Mouse (Mus musculus) spleen, postnatal 36 days (tissue): ENCODE data around the gene Slc17a7.
"Not testable (repeated sequence)": the region's sequence is repeated elsewhere in the genome, so short reads cannot be mapped to it uniquely, and the experiment has no call there.

Source experiments
- DNase-seq, 2 experiments: peaks; one replicate each; pipeline ENCODE4 v3.0.0; 2022; ENCODE audit warnings: low spot score in 2 of 2, mixed read lengths in 1 of 2

Slc17a7 gene

GRCm38 (mm10) chr7:45154096-45154992, 9.4 kb upstream of the Slc17a7 start, which contains the start of the genes Pih1d1 and Aldh16a1:
TSS of gene Pih1d1 (plus strand) at chr7:45154303.
TSS of gene Aldh16a1 (minus strand) at chr7:45154584.
- DNase-seq: peak; percentile 95 to 97

GRCm38 (mm10) chr7:45154993-45155514, 8.7 kb upstream of the Slc17a7 start:
- DNase-seq: peak; percentile 32 to 44

- no peak for DNase-seq
These were observed 8.2 kb upstream of the Slc17a7 start for GRCm38 (mm10) chr7:45155590-45155989.

- no peak for DNase-seq
These were observed 7.5 kb upstream of the Slc17a7 start for GRCm38 (mm10) chr7:45156206-45156605.

- no peak for DNase-seq
These were observed 6.3 kb upstream of the Slc17a7 start for GRCm38 (mm10) chr7:45157459-45157858.

- DNase-seq: no peak
These were observed 4.8 kb upstream of the Slc17a7 start for GRCm38 (mm10) chr7:45158991-45159390.

- no peak for DNase-seq
These were observed 3.4 kb upstream of the Slc17a7 start for GRCm38 (mm10) chr7:45160316-45160800.

GRCm38 (mm10) chr7:45160866-45161265, 2.9 kb upstream of the Slc17a7 start:
- DNase-seq: no peak

GRCm38 (mm10) chr7:45161612-45162473, 1.9 kb upstream of the Slc17a7 start:
- DNase-seq: peak; percentile 84

- no peak for DNase-seq
These were observed 1.2 kb upstream of the Slc17a7 start for GRCm38 (mm10) chr7:45162551-45162950.

GRCm38 (mm10) chr7:45162996-45163615, 643 bp upstream of the Slc17a7 start:
- no peak for DNase-seq

GRCm38 (mm10) chr7:45164833-45165232, 1.1 kb downstream of the Slc17a7 start:
- no peak for DNase-seq

GRCm38 (mm10) chr7:45165701-45166100, 2.0 kb downstream of the Slc17a7 start:
- DNase-seq: no peak

- no peak for DNase-seq
These were observed 3.2 kb downstream of the Slc17a7 start for GRCm38 (mm10) chr7:45166950-45167401.

GRCm38 (mm10) chr7:45167761-45168445, 4.2 kb downstream of the Slc17a7 start:
- no peak for DNase-seq

GRCm38 (mm10) chr7:45168656-45169055, 4.9 kb downstream of the Slc17a7 start:
- DNase-seq: no peak

GRCm38 (mm10) chr7:45169495-45169894, 5.7 kb downstream of the Slc17a7 start:
- DNase-seq: no peak

- no peak for DNase-seq
These were observed 9.2 kb downstream of the Slc17a7 start for GRCm38 (mm10) chr7:45172974-45173373.

- not testable (repeated sequence) for DNase-seq
These were observed 10.0 kb downstream of the Slc17a7 start for GRCm38 (mm10) chr7:45173772-45174171.

- DNase-seq: no peak
These were observed 11.0 kb downstream of the Slc17a7 start for GRCm38 (mm10) chr7:45174567-45175280.
